ENCODE assay signal across 9 mouse cellular contexts in genomic region chr14:105730786-105731185, GRCm38 (mm10).
DNase-seq lines count a peak whose midpoint lies in the region; ATAC-seq and TF ChIP-seq lines count a peak whose summit lies in the region.
"Had no signal": no experiment of that assay in that cellular context is flagged by ENCODE, and none has a peak within 500 bp of the region (broad histone marks: within the 10 kb centered on the region; RNA-seq: fewer than 3 reads in every experiment).

No protein-coding gene starts in this region.

- no peak overlapping the region for H3K9ac ChIP-seq in forebrain, embryonic 11.5 days (ENCODE audit: low read length)
- H3K9ac ChIP-seq in hindbrain, postnatal 0 days (replicated peaks; ENCODE audit: low read length) = no peak overlapping the region
- H3K9ac ChIP-seq in liver, embryonic 16.5 days (ENCODE audit: low read depth, low read length) = no peak overlapping the region
- H3K9ac ChIP-seq in neural tube, embryonic 15.5 days (replicated peaks) = no peak overlapping the region

- TF ChIP-seq CTCF in brain, embryonic 14.5 days (IDR thresholded peaks at IDR 0.05; ENCODE audit: borderline replicate concordance, extremely low read depth, insufficient read depth, insufficient read length) = no peak
- TF ChIP-seq CTCF in hindbrain, postnatal 0 days (IDR thresholded peaks at IDR 0.05; ENCODE audit: low read depth) = no peak

- no peaks in the 10 kb centered on the region for H3K36me3 ChIP-seq in forebrain, embryonic 11.5 days (ENCODE audit: control insufficient read depth, insufficient read depth, low read length)
- H3K36me3 ChIP-seq in hindbrain, postnatal 0 days (ENCODE audit: insufficient read depth, low read length) = no peaks in the 10 kb centered on the region
- no peaks in the 10 kb centered on the region for H3K36me3 ChIP-seq in liver, embryonic 16.5 days (ENCODE audit: control insufficient read depth, insufficient read depth)
- no peaks in the 10 kb centered on the region for H3K36me3 ChIP-seq in neural tube, embryonic 15.5 days

- TF ChIP-seq POLR2A in brain, embryonic 14.5 days (IDR thresholded peaks at IDR 0.05; ENCODE audit: borderline replicate concordance, extremely low read depth, insufficient read depth, insufficient read length, poor library complexity, severe bottlenecking) = no peak

- no peak overlapping the region for H3K4me3 ChIP-seq in forebrain, embryonic 11.5 days (ENCODE audit: low read depth, low read length)
- no peak overlapping the region for H3K4me3 ChIP-seq in hindbrain, postnatal 0 days (ENCODE audit: low read length)
- no peak overlapping the region for H3K4me3 ChIP-seq in liver, embryonic 16.5 days (ENCODE audit: low read depth, low read length)
- no peak overlapping the region for H3K4me3 ChIP-seq in neural tube, embryonic 15.5 days (replicated peaks)

- peak; percentile 68 for ATAC-seq in forebrain, embryonic 11.5 days (replicated peaks; ENCODE audit: low FRiP score)
- no peak for ATAC-seq in hindbrain, postnatal 0 days
- peak; percentile 49 for ATAC-seq in liver, embryonic 16.5 days (ENCODE audit: low read depth)
- ATAC-seq in neural tube, embryonic 15.5 days (ENCODE audit: low FRiP score) = no peak

- H3K27ac ChIP-seq in forebrain, embryonic 11.5 days (ENCODE audit: low read depth, low read length) = no peak overlapping the region
- peak overlapping the region; percentile 86 for H3K27ac ChIP-seq in hindbrain, postnatal 0 days
- H3K27ac ChIP-seq in liver, embryonic 16.5 days (ENCODE audit: low read length) = no peak overlapping the region
- H3K27ac ChIP-seq in neural tube, embryonic 15.5 days (replicated peaks) = no peak overlapping the region

- intact Hi-C loops in gastrocnemius, postnatal 36 days (cut with DNase I) = no loop called here

- DNase-seq in gastrocnemius, postnatal 10 days = peak; percentile 9
- DNase-seq in gastrocnemius, postnatal 36 days = no peak
- DNase-seq in brain, embryonic 14.5 days (ENCODE audit: low read depth) = peak; percentile 80
- peak; percentile 75 for DNase-seq in forebrain, embryonic 11.5 days (ENCODE audit: low spot score)
- DNase-seq in hindbrain, postnatal 0 days (ENCODE audit: low spot score) = peak; percentile 67
- no peak for DNase-seq in layer of hippocampus, adult 9-10 months (ENCODE audit: low spot score)

- peaks cover 10% of the 10 kb centered on the region; the same call in 1 of the 2 replicates for H3K4me1 ChIP-seq in forebrain, embryonic 11.5 days (replicated peaks; ENCODE audit: control insufficient read depth, insufficient read depth, low read length)
- H3K4me1 ChIP-seq in hindbrain, postnatal 0 days (ENCODE audit: insufficient read depth, low read length) = peaks cover 10% of the 10 kb centered on the region; the same call in 1 of the 2 replicates
- H3K4me1 ChIP-seq in liver, embryonic 16.5 days (ENCODE audit: control insufficient read depth, low read depth, low read length) = peaks cover 7% of the 10 kb centered on the region; the same call in 1 of the 2 replicates
- peaks cover 30% of the 10 kb centered on the region for H3K4me1 ChIP-seq in neural tube, embryonic 15.5 days

- 0 out of 2 replicates have a peak overlapping the region, but pooled peaks have one; percentile 5 for H3K4me2 ChIP-seq in forebrain, embryonic 11.5 days (ENCODE audit: low read depth, low read length, severe bottlenecking)
- peak overlapping the region; percentile 59 for H3K4me2 ChIP-seq in hindbrain, postnatal 0 days (ENCODE audit: low read depth, low read length)
- H3K4me2 ChIP-seq in liver, embryonic 16.5 days (ENCODE audit: low read depth, low read length) = no peak overlapping the region
- H3K4me2 ChIP-seq in neural tube, embryonic 15.5 days = peak overlapping the region; percentile 49

- H3K9me3 ChIP-seq in forebrain, embryonic 11.5 days (ENCODE audit: control insufficient read depth, low read length) = no peaks in the 10 kb centered on the region
- H3K9me3 ChIP-seq in hindbrain, postnatal 0 days (ENCODE audit: low read length) = no peaks in the 10 kb centered on the region
- no peaks in the 10 kb centered on the region for H3K9me3 ChIP-seq in liver, embryonic 16.5 days (replicated peaks; ENCODE audit: control insufficient read depth, low read length)
- H3K9me3 ChIP-seq in neural tube, embryonic 15.5 days (replicated peaks) = no peaks in the 10 kb centered on the region

- no peaks in the 10 kb centered on the region for H3K27me3 ChIP-seq in forebrain, embryonic 11.5 days (ENCODE audit: control insufficient read depth, insufficient read depth, low read length)
- H3K27me3 ChIP-seq in hindbrain, postnatal 0 days (ENCODE audit: insufficient read depth, low read length) = no peaks in the 10 kb centered on the region
- no peaks in the 10 kb centered on the region for H3K27me3 ChIP-seq in liver, embryonic 16.5 days (ENCODE audit: control insufficient read depth, insufficient read depth, low read depth, low read length)
- H3K27me3 ChIP-seq in neural tube, embryonic 15.5 days (replicated peaks) = no peaks in the 10 kb centered on the region
- H3K27me3 ChIP-seq: CH12.LX had no signal

- WGBS in forebrain, embryonic 11.5 days = 7% methylated on average over 4 of the region's 4 CpGs
- WGBS in hindbrain, postnatal 0 days = 15% methylated on average over 4 of the region's 4 CpGs
- WGBS in liver, embryonic 16.5 days (ENCODE audit: insufficient replicate concordance) = 10% methylated on average over 4 of the region's 4 CpGs
- WGBS in neural tube, embryonic 15.5 days = 12% methylated on average over 4 of the region's 4 CpGs

Comparison
In these comparisons a context has a peak if more than half of its experiments do, and no peak if none do; other contexts are left out.
1. DNase-seq: peak in gastrocnemius, postnatal 10 days (single experiment), brain, embryonic 14.5 days (single experiment), forebrain, embryonic 11.5 days (single experiment) and hindbrain, postnatal 0 days (single experiment); none in gastrocnemius, postnatal 36 days (0 of 2) and layer of hippocampus, adult 9-10 months (single experiment).
2. ATAC-seq: peak in forebrain, embryonic 11.5 days (single experiment) and liver, embryonic 16.5 days (single experiment); none in hindbrain, postnatal 0 days (single experiment) and neural tube, embryonic 15.5 days (single experiment).